Mouse (Mus musculus) liver, embryonic 14.5 days (tissue): ENCODE measurements at regions not wholly inside any gene's neighbourhood (a gene's known extent, or its start where the extent isn't known, plus 50 kb on each side); places are given as distances from the start of the nearest gene placed in this dataset.

ENCODE experiments used
- ATAC-seq: fragments of 200-750 bp; cut with Nextera tagmentation; 2 replicates; pipeline ENCODE4 v1.8.0; 2017; ENCODE audit warnings: moderate number of reproducible peaks, mild to moderate bottlenecking, moderate library complexity; ENCODE audit not compliant: insufficient read depth
- DNase-seq, 3 experiments: peaks; one replicate each; pipeline ENCODE4 v3.0.0-alpha.2; 2012 to 2013; ENCODE audit warnings: low read depth in 3 of 3, low spot score in 3 of 3
- H3K27ac ChIP-seq: fragments of 300-500 bp; sonication (generic); 2 replicates; pipeline ENCODE4 v1.5.1; 2014; ENCODE audit warnings: moderate library complexity, mild to moderate bottlenecking, control low read depth, inconsistent platforms
- H3K27me3 ChIP-seq: fragments of 300-500 bp; sonication (generic); 2 replicates; pipeline ENCODE4 v1.6.1; 2014; ENCODE audit warnings: mild to moderate bottlenecking, low read length, moderate library complexity; ENCODE audit not compliant: control insufficient read depth, insufficient read depth
- H3K36me3 ChIP-seq: fragments of 300-500 bp; sonication (generic); replicated peaks from 2 replicates; pipeline ENCODE4 v1.6.1; 2014; ENCODE audit warnings: low read depth; ENCODE audit not compliant: control insufficient read depth, insufficient read depth
- H3K4me1 ChIP-seq, 2 experiments: fragments of 200-500 bp in 1 of 2; fragments of 300-500 bp in 1 of 2; sonication (generic) in 1 of 2; replicated peaks; 2 replicates each; pipeline ENCODE4 v1.6.1; 2012 to 2014; ENCODE audit warnings: antibody characterized with exemption in 1 of 2, inconsistent platforms in 1 of 2, low read length in 1 of 2; ENCODE audit not compliant: control insufficient read depth in 2 of 2, insufficient read depth in 2 of 2
- H3K4me2 ChIP-seq: fragments of 300-500 bp; sonication (generic); 2 replicates; pipeline ENCODE4 v1.6.1; 2014; ENCODE audit warnings: low read depth, mild to moderate bottlenecking, control low read depth, moderate library complexity
- H3K4me3 ChIP-seq, 2 experiments: fragments of 200-500 bp in 1 of 2; fragments of 300-500 bp in 1 of 2; sonication (generic) in 1 of 2; 2 replicates each; pipeline ENCODE4 v1.5.1; 2012 to 2014; ENCODE audit warnings: low read depth in 2 of 2, low read length in 2 of 2, mild to moderate bottlenecking in 2 of 2, control low read depth in 1 of 2, inconsistent platforms in 1 of 2, moderate library complexity in 1 of 2; ENCODE audit not compliant: insufficient read depth in 1 of 2
- H3K9ac ChIP-seq: fragments of 300-500 bp; sonication (generic); replicated peaks from 2 replicates; pipeline ENCODE4 v1.6.1; 2014; ENCODE audit warnings: mild to moderate bottlenecking, control low read depth, moderate library complexity
- H3K9me3 ChIP-seq: fragments of 300-500 bp; sonication (generic); 2 replicates; pipeline ENCODE4 v1.6.1; 2016; ENCODE audit warnings: low read length, mixed read lengths; ENCODE audit not compliant: control insufficient read depth
- CTCF ChIP-seq: IDR thresholded peaks from 2 replicates; pipeline ENCODE4 v1.5.1; 2016; ENCODE audit warnings: antibody characterized with exemption, low read depth, control low read depth
- EP300 ChIP-seq: IDR thresholded peaks from 2 replicates; pipeline ENCODE4 v1.6.1; 2016; ENCODE audit warnings: antibody characterized with exemption, low read depth
- WGBS: fragments of 180-500 bp; shearing (Covaris S2); extraction: QIAGEN DNeasy Blood & Tissue Kit; methylation state at CpG from one replicate; pipeline ENCODE4 v1.1.7; 2014; ENCODE audit not compliant: insufficient replicate concordance; 5-methylcytosine and 5-hydroxymethylcytosine counted together

GRCm38 (mm10) chr2:47862446-47862845 lies 951.5 kb upstream of the Acvr2a start:
- Histone ChIP-seq H3K4me3 (no peak overlapping the region), H3K27me3 (no peaks in the 10 kb centered on the region), H3K9me3 (no peaks in the 10 kb centered on the region), H3K4me2 (no peak overlapping the region), H3K9ac (no peak overlapping the region), H3K36me3 (no peaks in the 10 kb centered on the region), H3K4me1 (no peaks in the 10 kb centered on the region), H3K27ac (no peak overlapping the region)
- TF ChIP-seq EP300 (no peak), CTCF (no peak)
- 68% methylated on average over 1 of the region's 1 CpGs for WGBS
- DNase-seq (no peak), ATAC-seq (no peak)

GRCm38 (mm10) chr2:47878002-47878401 lies 935.9 kb upstream of the Acvr2a start:
- no peaks in the 10 kb centered on the region for H3K4me1 ChIP-seq
- no peaks in the 10 kb centered on the region for H3K9me3 ChIP-seq
- 43% methylated on average over 2 of the region's 2 CpGs for WGBS
- H3K4me3 ChIP-seq, result no peak overlapping the region
- H3K27me3 ChIP-seq, result no peaks in the 10 kb centered on the region
- ATAC-seq (no peak), DNase-seq (no peak)
- no peak overlapping the region for H3K4me2 ChIP-seq
- no peak overlapping the region for H3K9ac ChIP-seq
- TF ChIP-seq EP300, result no peak
- TF ChIP-seq CTCF, result no peak
- H3K36me3 ChIP-seq, result no peaks in the 10 kb centered on the region
- no peak overlapping the region for H3K27ac ChIP-seq

- ATAC-seq (no peak), DNase-seq (no peak)
- TF ChIP-seq EP300 (no peak), CTCF (no peak)
- Histone ChIP-seq H3K4me2 (no peak overlapping the region), H3K27ac (no peak overlapping the region), H3K4me3 (no peak overlapping the region), H3K4me1 (no peaks in the 10 kb centered on the region), H3K9me3 (no peaks in the 10 kb centered on the region), H3K27me3 (no peaks in the 10 kb centered on the region), H3K9ac (no peak overlapping the region), H3K36me3 (no peaks in the 10 kb centered on the region)
- WGBS, result 72% methylated on average over 2 of the region's 2 CpGs
Measured at GRCm38 (mm10) chr2:47879071-47879470, 934.8 kb upstream of the Acvr2a start.

- no peaks in the 10 kb centered on the region for H3K9me3 ChIP-seq
- no peak overlapping the region for H3K4me3 ChIP-seq
- H3K9ac ChIP-seq, result no peak overlapping the region
- H3K27me3 ChIP-seq, result no peaks in the 10 kb centered on the region
- H3K36me3 ChIP-seq, result no peaks in the 10 kb centered on the region
- ATAC-seq (no peak), DNase-seq (no peak)
- no peak overlapping the region for H3K4me2 ChIP-seq
- WGBS, result 53% methylated on average over 1 of the region's 1 CpGs
- H3K4me1 ChIP-seq, result no peaks in the 10 kb centered on the region
- no peak for TF ChIP-seq EP300
- H3K27ac ChIP-seq, result no peak overlapping the region
Measured at GRCm38 (mm10) chr2:47879796-47880195, 934.1 kb upstream of the Acvr2a start.

- Histone ChIP-seq H3K4me2 (no peak overlapping the region), H3K36me3 (no peaks in the 10 kb centered on the region), H3K9ac (no peak overlapping the region), H3K4me3 (no peak overlapping the region), H3K27me3 (no peaks in the 10 kb centered on the region), H3K9me3 (no peaks in the 10 kb centered on the region), H3K4me1 (no peaks in the 10 kb centered on the region), H3K27ac (no peak overlapping the region)
- WGBS, result 71% methylated on average over 1 of the region's 1 CpGs
- DNase-seq, result no peak
- TF ChIP-seq CTCF (no peak), EP300 (no peak)
- ATAC-seq, result no peak
Measured at GRCm38 (mm10) chr2:47888166-47888565, 925.7 kb upstream of the Acvr2a start.
